Mouse (Mus musculus) frontal cortex, adult 2 months (tissue): ENCODE measurements around the gene Arhgef16. TPM values are rescaled to one million over a fixed set of nuclear protein-coding genes. Genes with fewer than 3 reads are reported as not detected.

Experiments used
- DNase-seq, 2 experiments: peaks; one replicate each; pipeline ENCODE4 v3.0.0; 2022; ENCODE audit warnings: low spot score in 1 of 2; ENCODE audit errors: extremely low spot score in 1 of 2
- polyA plus RNA-seq: library from polyadenylated mRNA; depleted of rRNA; stranded (reverse); fragments of >200 nt; gene quantifications from 2 replicates; pipeline ENCODE4 v1.2.3, GENCODE M21; 2012

Gene Arhgef16
- polyA plus RNA-seq, 1 experiment = 3.5 TPM

DNA sequence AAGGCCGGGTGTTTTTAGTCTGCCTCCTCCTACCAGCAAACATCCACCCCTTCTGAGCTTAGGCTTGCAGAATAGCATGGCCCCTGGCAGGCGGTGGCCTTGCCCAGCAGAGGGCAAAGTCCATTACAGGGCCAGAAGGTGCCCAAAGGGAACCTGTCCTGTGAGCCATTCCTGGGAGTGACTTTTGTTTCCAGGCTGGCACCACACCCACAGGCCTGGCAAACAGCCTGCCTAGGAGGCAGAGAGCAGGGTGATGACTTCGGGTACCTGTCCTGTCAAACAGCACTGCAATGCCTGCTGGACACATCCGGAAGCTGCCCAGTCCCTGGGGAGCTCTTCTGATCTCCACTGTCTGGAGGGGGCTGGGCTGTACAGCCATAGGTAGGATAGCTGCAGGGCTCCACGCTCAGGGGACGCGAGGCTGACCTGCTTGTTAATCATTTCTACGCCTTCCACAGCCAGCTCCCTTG lies 7.2 kb downstream of the Arhgef16 start:
- no peak for DNase-seq

DNA sequence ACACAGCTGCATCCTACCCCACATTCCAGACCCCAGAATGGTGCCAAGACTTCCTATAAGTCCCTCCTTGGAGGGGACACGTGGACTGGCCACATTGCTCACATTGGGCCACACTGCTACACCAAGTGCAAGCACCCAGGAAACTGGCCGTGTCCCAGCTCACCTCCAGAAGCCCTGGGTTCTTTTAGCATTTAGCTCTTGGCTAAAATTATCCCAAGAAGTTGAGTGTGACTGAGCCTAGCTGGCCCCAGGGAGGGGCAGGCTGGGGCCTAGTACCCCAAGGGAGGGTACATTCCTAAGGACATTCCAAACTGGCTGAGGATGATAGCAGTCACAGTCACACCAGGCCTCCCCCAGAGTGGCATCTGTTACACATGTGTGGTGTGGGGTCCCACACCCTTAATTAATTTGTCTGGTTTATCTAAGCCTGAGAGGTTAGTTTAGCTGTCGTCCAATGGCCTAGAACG lies 7.7 kb downstream of the Arhgef16 start:
- DNase-seq = no peak

DNA sequence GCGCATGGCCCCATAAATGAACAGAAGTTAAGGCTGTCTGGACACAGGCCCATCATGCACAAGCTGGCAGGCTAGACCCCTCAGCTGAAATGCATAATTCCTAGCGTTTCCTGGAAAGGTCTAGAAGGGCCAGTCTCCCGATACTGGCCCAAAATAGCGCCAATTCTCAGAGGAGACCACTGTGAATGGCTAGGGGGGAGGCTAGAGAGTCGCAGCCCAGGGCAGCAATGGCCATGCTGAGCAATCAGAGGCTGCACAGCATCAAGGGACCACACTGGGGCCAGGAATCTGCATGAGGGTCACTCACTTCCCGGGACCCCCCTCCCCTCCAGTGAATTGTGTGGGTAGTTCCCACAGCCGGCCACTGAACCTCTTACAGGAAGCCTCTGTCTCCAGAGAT lies 17.8 kb downstream of the Arhgef16 start:
- no peak for DNase-seq

DNA sequence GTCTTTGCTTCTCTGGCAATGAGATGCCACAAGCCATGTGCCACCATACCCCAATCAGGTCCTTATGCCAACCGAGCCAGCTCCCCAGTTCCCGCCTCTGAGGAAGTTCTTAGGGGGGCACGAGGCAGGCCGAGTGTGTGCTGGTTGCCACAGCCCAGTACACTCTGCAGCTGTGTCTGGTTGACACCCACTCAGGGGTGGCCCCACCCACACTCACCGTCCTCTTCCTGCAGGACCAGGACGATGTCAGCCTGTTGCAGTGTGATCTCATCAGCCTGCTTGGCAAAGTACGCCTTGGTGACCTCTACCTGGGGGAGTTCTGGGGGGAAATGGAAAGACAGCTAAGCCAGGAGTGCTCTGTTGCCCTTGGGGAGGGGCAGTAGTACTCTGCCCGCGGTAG lies 22.0 kb downstream of the Arhgef16 start:
- no peak for DNase-seq

DNA sequence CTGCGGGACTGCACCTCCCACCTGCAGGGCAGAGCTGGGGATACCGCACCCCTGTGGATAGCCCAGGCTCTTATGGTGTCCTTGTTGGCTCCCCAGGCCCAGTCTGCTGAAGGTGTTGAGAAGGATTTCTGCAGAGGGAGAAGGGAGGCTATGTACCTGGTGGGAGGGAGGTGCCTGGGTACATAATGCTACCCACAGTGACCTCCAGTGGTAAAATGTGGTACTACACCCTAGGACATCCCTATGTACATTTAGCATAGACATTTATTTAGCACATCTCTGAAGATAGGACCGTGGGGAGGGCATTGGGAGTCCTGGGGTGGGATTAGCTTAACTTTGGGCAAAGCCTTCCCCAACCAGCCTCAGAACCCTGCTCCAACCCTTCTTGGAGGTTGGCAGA lies 28.5 kb downstream of the Arhgef16 start:
- peak in 1 of 2 experiments; percentile 74 for DNase-seq

DNA sequence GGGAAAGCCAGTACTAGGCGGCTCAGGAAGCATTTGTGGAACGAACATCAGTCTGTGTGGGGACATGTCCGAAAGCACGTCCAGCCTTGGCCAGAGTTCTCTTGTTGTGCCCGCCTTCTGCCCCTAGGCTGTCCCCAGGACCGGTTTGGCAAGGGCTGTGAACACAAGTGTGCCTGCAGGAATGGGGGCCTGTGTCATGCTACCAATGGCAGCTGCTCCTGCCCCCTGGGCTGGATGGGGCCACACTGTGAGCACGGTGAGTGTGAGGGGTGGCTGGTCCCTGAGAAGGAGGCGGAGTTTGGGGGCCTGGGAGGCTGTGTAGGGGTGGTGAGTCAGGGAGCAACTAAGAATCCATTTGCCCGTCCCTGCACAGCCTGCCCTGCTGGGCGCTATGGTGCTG lies 32.0 kb downstream of the Arhgef16 start:
- no peak for DNase-seq

DNA sequence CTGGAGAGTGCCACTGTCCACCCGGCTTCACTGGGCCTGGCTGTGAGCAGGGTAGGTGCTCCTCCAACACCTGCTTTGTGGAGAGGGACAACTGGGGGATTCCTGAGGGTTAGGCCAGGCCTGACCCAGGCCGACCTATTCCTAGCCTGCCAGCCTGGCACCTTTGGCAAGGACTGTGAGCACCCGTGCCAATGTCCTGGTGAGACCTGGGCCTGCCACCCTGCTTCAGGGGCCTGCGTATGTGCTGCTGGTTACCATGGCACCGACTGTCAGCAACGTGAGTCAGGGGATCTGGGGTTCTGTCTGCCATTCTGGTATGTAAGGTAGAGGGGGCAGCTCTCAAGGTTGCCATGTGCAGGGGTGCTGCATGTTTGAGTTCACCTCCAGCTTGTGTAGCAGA lies 34.0 kb downstream of the Arhgef16 start:
- no peak for DNase-seq

DNA sequence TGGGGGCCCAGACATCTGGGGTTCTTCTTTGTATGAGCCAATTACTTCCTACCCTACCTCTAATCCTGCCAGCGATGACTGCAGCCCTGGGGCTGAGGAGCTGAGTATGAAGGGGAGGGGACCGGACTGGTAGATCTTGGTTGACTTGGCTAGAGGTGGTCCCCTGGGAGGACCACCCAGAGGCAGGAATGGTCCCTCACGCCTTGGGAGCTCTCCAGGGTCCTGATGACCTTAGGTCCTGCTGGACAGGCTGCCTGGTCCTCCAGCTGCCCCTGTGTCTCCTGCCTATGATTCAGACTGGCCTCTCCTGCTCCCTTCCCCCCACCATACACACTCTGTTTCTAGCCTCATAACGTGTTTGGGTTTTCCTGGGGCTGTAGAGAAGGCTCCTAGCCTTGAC lies 39.4 kb downstream of the Arhgef16 start:
- no peak for DNase-seq

DNA sequence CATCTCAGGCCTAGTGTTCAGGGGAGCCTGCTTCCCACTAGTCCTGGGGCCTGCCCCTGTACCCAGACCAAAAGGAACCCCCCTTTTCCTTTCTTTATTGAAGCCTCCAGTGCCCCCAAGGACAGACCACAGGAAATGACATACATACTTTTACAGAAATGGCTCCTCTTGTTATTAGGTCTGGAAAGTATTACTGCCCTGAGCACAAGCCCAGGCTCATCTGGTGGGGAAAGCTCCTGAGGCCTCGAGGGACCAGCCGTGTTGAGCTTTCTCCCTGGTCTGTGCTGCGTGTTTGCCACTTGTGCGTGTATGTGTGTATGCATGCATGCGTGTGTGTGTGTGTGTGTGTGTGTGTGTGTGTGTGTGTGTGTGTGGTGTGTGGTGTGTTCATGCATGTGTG lies 40.7 kb downstream of the Arhgef16 start:
- no peak for DNase-seq

DNA sequence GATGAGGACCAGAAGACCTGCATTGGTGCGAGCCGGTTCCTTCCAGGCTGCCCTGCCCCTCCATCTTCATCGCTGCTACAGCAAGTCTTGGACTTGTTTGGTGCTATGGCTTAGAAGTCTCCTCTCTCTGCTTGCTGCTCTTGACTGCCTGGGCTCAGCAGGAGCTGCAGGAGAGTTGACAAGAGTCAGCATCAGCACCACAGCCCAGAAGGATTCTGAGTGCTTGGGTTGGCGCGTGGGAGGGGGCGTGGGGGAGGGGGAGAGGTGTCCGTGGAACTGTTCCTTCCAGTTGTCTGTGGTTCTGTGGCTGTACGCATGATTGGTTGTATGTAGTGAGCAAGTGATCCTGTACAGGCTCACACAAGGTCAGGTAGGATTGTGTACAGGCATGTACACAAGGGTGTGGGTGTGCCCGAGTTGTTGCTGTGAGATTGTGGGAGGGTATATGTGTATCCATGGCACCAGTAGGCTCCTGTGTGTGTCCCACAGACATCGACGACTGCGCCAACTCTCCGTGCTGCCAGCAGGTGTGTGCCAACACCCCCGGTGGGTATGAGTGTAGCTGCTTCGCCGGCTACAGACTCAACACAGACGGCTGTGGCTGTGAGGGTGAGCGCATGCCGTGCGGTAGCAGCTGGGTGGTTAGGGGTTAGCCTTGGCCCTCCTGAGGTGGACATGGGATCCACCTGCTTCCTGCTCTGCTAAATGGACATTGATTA lies 48.8 kb downstream of the Arhgef16 start:
- DNase-seq = peak; percentile 10 to 53

DNA sequence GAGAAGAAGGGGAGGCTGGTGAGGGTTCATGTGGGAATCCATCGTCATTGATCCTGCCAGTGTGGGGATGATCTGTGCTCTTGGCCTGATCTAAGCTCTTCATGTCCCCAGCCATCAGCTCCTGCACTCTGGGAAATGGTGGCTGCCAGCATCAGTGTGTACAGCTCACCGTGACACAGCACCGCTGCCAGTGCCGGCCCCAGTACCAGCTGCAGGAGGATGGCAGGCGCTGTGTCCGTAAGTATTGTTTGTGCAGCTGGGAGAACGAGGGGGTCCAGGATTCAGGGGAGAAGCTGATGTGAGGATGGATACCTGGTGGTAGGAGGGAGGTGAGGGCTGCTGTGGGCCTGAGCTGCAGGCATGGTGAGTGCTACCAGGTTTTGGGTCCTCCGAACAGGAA lies 52.2 kb downstream of the Arhgef16 start:
- no peak for DNase-seq

DNA sequence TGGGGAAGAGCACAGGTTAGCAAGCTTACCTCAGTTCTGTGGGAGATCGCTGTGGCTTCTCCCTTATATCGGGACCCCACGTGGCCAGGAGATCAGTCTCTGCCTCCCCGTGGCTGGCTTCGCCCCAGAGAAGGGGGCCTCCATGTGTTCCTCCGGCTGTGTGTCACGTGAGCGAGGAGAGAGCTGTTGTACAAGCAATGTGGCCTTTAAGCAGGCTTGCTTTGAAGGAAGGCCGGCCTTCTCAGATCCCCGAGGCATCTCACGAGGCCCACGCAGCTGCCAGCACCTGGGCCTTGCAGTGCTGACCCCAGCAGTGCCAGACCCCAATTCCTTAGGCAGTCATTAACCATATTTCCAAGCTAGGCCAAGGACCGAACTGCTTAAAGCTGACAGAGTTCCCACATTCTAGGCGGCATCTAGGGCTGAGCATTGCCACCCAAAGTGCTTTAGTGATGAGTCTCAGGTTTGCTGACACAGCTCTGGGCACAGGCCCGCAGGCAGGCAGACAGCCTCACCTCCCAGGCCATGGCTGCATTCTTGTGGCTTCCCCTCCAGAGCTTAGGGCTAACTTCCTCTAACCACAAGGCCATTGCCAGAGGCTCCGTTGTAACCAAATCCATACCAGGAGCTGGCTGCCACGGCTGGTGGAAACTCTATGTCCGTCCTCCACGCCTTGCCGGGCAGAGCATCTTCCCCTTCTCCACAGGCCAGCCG lies 53.2 kb downstream of the Arhgef16 start:
- DNase-seq = no peak

DNA sequence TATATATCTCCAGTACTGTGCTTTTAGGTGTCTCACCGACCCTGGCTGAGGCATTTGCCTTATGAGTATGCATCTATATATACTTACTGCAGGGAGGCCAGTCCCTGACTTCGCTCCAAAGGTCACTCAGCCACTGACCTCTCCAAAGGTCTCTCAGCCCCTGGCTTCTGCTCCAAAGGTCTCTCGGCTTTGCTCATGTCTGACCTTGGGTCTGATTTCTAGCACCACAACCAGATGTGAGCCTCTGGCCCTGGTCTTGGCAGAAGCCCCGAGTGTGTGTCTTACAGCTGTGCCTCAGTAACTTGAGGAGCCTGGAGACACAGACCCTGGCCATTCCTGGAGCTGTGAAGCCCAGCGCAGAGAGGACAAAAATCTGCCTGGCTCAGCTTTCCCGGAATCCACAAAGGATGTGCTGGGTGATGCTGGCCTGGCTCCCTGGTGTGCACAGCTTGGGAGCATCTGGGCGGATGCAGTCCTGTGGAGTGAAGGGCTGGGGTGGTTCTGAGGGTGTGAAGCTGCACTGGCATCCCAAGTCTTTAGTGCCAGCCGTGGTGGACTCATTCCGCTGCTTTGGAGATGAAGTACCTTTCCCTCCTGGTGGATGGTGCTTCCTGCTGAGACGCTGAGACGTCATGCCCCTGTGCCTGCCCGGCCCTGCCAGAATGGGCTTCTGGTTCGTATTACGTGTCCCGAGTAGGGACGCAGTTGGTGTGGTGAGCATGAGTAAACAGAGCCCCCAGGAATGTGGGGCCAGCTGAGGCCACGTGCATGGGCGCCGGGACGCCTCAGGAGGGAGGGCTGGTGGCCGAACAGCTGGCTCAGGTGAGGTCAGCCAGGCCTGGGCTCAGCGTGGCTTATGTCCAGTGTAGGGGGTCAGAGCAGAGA lies 54.0 kb downstream of the Arhgef16 start:
- DNase-seq = no peak

DNA sequence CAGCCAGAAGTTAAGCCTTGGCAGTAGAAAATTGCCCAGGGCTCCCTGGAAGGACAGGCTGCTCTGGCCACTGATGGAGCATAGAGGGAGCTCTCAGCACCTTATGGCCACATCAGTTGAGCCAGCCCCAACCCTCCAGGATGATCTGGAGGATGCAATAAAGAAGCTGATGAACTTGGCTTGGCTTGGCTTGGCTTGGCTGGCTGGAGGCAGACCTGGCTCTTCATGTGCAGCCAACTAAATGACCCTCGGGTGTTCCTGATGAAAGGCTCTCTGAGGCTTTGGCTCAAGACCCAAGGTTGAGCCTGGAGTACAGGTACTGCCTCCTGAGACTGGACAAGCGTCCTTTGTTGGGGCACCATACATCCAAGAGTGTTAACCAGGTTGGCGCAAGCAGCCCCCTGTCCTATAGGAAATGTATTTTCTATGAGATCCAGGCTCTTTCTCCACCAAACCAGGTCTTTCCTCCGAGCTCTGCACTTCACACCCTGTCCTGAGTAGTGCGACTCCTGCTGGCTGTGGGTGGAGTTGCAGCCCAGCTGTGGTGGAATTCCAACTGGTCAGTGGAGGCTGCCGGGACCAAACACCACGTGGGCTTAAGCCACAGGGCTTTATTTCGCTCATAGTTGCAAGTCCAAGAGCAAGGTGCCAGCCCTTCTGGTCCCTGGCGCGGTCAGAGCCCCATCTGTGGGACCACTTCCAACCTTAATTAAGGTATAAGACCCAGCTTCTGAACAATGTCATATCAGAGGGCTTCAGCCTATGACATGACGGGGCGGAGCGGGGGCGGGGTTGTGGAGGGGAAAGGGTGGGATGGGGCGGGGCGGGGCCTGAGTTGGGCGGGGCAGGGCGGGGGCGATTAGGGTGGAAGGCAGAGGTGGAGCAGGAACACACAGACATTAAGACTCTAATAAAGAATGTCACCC lies 55.1 kb downstream of the Arhgef16 start:
- DNase-seq = peak in 1 of 2 experiments; percentile 70

DNA sequence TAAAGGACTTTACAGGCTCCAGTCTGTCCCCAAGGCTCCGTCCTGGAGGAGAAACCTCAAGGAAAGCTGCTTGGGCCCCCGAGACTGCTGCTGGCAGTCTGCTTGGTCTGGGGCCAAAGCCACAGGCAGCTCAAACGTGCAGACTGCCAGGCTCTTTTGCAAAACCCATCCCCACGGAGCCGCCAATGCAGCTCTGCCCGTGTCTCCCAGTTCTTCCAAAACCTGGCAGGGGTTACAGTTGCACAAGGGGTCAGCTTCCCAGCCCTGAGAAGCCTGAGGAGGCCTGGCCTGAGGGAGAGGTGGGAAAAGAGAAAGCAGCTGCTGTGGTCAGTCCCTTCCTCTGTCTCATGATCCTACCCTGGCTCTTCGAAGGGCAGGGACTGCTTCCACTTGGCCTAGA lies 56.1 kb downstream of the Arhgef16 start:
- DNase-seq = no peak

DNA sequence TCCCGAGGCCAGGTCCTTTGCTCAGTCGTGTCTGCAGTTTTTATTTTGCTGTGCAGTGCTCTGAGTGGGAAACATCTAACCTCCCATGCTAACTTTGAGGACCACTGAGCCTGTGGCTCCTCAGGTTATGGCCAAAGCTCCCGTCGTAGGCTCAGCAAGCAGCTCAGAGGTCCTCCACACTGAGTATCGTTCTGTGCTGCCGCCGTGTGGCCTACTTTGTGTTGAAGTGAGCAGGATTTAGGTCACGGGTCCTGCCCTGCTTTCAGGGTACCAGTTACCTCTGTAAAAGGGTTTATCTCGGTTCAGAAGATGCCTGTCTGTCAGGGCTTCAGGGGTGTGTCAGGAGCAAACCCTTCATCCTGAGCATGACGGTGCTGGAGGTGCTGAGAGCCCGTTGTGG lies 60.9 kb downstream of the Arhgef16 start:
- DNase-seq = no peak

DNA sequence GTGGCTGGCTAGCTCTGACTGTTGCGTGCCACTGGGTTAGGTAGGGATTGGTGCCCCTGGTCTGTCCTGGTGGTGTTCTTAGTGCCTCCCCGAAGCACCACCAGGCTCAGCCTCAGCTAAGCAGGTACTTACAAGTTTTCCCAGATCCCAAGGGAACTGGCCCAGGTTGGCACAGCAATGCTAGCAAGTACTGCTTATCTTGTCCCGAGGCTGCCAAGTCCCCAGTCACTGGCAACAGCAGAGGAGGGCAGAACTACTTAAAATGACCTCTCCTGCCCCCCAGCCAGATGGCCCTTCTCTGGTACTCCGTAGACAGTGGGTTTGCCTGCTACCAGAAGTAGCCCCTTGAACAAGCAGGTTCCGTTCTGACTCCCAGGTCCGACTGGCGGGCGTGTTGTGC lies 62.3 kb downstream of the Arhgef16 start:
- DNase-seq = no peak

DNA sequence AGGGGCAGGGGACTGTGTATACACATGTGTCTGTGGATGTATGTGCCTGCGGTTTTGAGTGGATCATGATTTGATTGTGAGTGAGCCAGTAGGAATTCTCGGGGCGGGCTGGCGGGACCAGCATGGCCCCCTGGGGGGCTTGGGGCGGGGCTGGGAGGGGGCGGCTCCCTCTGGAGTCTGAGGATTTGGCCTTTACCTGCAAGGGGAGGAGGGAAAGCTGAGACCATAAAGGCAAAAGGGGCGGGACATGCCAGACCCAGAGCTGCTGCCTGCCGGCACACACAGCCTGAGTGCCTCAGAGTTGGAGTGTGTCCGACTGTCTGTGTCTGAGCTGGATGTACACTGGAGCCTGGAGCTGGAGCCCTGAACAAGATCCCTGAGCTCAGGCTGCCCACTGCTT lies 64.2 kb downstream of the Arhgef16 start:
- no peak for DNase-seq

DNA sequence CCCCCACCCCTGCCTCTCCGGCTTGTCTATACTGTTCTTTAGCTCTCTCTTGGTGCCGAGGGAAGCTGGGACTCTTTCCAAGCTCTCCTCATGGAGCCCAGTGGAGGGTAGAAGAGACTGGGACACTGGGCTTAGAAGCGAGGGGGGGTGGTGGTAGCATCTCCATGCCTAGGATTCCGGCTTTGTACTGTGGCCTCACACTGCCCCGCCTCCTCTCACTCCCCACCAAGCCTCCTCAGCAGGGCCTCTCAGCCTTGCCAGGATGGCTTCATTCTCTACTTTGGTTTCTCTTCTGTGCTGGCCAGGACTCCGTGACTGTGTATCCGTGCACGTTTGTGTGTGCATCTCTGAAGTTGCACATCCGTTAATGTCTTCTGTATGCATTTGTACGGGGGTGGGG lies 64.6 kb downstream of the Arhgef16 start:
- DNase-seq = no peak

DNA sequence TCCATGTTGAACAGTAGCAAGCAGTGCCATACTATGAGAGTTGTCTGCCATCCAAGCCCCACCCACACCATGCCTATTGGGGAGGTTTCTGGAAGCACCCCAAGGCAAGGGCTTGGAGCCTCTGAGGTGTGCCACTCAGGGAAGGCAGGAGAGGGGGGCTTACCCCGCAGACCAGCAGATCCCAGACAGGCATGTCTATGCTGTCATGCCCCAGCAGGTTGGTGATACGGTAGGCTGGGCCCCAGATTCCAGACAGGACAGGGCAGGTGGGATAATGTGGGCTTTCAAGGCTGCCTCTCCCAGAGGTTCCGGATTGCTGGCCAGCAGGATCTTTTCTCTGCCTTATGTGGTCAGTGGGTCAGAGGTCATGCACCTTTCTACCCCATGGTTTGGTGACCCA lies 65.5 kb downstream of the Arhgef16 start:
- DNase-seq = no peak
